Mouse (Mus musculus) midbrain, embryonic 14.5 days (tissue): ENCODE measurements at regions not wholly inside any gene's neighbourhood (a gene's known extent, or its start where the extent isn't known, plus 50 kb on each side); places are given as distances from the start of the nearest gene placed in this dataset.
A peak's percentile ranks its signal among the peaks of the same experiment; 100 is the strongest.

ENCODE experiments used
- ATAC-seq: fragments of 200-750 bp; cut with Nextera tagmentation; 2 replicates; pipeline ENCODE4 v1.8.0; 2017; ENCODE audit warnings: moderate number of reproducible peaks, moderate library complexity; ENCODE audit not compliant: low FRiP score, low TSS enrichment
- DNase-seq: peaks from one replicate; pipeline ENCODE4 v3.0.0-alpha.2; 2015
- H3K27ac ChIP-seq: fragments of 300-500 bp; sonication (generic); replicated peaks from 2 replicates; pipeline ENCODE4 v1.5.1; 2014; ENCODE audit warnings: mild to moderate bottlenecking, low read depth, low read length, moderate library complexity
- H3K27me3 ChIP-seq: fragments of 300-500 bp; sonication (generic); 2 replicates; pipeline ENCODE4 v1.6.1; 2014; ENCODE audit warnings: low read length, control low read depth, mixed read lengths; ENCODE audit not compliant: control insufficient read depth, insufficient read depth
- H3K36me3 ChIP-seq: fragments of 300-500 bp; sonication (generic); 2 replicates; pipeline ENCODE4 v1.6.1; 2014; ENCODE audit warnings: low read length, control low read depth; ENCODE audit not compliant: control insufficient read depth, insufficient read depth
- H3K4me1 ChIP-seq: fragments of 300-500 bp; sonication (generic); 2 replicates; pipeline ENCODE4 v1.6.1; 2014; ENCODE audit warnings: mild to moderate bottlenecking, antibody characterized with exemption, low read length, control low read depth; ENCODE audit not compliant: control insufficient read depth, insufficient read depth
- H3K4me2 ChIP-seq: fragments of 300-500 bp; sonication (generic); 2 replicates; pipeline ENCODE4 v1.6.1; 2014; ENCODE audit warnings: mild to moderate bottlenecking, low read length, moderate library complexity
- H3K4me3 ChIP-seq: fragments of 300-500 bp; sonication (generic); replicated peaks from 2 replicates; pipeline ENCODE4 v1.5.1; 2014; ENCODE audit warnings: low read depth, low read length
- H3K9ac ChIP-seq: fragments of 300-500 bp; sonication (generic); replicated peaks from 2 replicates; pipeline ENCODE4 v1.6.1; 2014; ENCODE audit warnings: mild to moderate bottlenecking, low read length, moderate library complexity
- H3K9me3 ChIP-seq: fragments of 300-500 bp; sonication (generic); 2 replicates; pipeline ENCODE4 v1.6.1; 2016; ENCODE audit warnings: low read length, control low read depth, mixed read lengths; ENCODE audit not compliant: control insufficient read depth
- WGBS: fragments of 180-500 bp; shearing (Covaris S2); extraction: QIAGEN DNeasy Blood & Tissue Kit; methylation state at CpG from one replicate; pipeline ENCODE4 v1.1.7; 2014; 5-methylcytosine and 5-hydroxymethylcytosine counted together

DNA sequence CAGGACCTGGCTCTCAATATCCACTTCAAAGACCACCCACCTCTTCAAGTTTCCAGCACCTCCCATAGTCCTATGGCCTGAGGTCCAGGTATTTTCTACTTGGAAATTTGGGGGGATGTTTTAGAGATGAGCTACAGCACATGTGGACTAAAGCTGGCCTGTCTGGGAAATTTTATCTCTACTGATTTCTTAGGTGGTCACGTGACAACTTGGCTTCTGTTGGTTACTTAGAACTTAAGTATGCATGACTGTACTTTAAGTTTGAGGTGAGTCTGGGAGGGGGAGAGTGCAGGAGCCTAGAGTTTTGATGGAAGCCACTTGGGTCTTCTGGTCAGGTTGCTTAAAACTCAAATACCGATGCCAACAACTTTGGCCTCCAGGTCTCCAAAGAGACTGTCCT lies 61.7 kb upstream of the Vrk1 start:
- Histone ChIP-seq H3K36me3 (no peaks in the 10 kb centered on the region), H3K27me3 (no peaks in the 10 kb centered on the region), H3K9ac (no peak overlapping the region), H3K27ac (no peak overlapping the region), H3K4me1 (no peaks in the 10 kb centered on the region), H3K4me3 (no peak overlapping the region), H3K9me3 (no peaks in the 10 kb centered on the region), H3K4me2 (no peak overlapping the region)
- ATAC-seq (no peak), DNase-seq (no peak)
- WGBS, result 88% methylated on average over 2 of the region's 2 CpGs

DNA sequence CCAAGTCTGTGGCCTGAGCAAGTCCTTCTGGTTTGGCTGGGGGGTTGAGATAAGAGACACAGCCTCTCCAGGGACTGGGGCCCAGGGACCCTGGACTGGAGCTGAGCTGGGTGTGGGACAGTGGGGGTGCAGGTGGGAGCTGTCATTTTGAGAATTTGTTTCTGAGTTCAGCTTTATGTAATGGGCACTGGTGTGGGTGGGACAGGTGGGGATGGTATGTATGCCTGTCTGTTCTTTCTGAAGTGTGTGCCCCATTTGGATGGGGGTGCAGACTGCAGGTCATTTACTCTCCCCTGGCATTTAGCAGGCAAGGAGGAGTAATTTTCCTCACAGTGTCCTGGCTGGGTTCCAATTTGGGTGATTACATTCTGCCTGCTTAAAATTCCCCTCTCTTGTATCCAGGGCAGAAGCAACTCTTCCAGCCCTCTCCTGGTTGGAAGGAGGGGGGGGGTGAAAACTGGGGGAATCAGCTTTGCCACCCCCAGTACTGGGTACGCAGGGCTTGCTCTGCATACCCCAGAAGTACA lies 54.2 kb upstream of the Vrk1 start:
- Histone ChIP-seq H3K4me2 (no peak overlapping the region), H3K4me3 (no peak overlapping the region), H3K4me1 (peaks cover 14% of the 10 kb centered on the region), H3K27me3 (no peaks in the 10 kb centered on the region), H3K9ac (no peak overlapping the region), H3K27ac (0 out of 2 replicates have a peak overlapping the region, but pooled peaks have one; percentile 28), H3K9me3 (no peaks in the 10 kb centered on the region), H3K36me3 (no peaks in the 10 kb centered on the region)
- peak; percentile 27; the same call in 1 of the 2 replicates for ATAC-seq
- 43% methylated on average over 1 of the region's 1 CpGs for WGBS
- DNase-seq, result peak; percentile 75

DNA sequence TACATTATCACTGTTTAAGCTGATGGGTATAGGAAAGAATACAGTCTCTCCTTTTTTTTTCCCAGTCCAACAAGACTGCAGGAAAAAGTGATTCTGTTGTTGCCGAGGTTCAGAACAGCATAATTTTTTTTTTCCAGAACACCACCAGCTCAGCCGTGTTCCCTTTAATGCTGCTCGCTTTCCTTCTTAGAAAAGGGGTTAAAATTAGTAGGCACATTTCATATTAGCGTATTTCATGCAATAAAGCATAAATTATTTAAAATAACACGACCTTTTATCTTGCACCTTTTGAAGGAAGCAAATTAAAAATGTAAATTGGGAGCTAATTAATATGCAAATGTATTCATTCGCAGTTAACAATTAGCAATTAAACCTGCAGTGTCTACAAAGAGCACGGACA lies 50.3 kb upstream of the Vrk1 start:
- H3K4me2 ChIP-seq, result no peak overlapping the region
- no peaks in the 10 kb centered on the region for H3K36me3 ChIP-seq
- H3K4me3 ChIP-seq, result no peak overlapping the region
- 0 out of 2 replicates have a peak, but pooled peaks cover 4% of the 10 kb centered on the region for H3K27me3 ChIP-seq
- H3K9ac ChIP-seq, result no peak overlapping the region
- peak overlapping the region; percentile 63 for H3K27ac ChIP-seq
- ATAC-seq, result no peak
- 44% methylated on average over 7 of the region's 7 CpGs for WGBS
- H3K4me1 ChIP-seq, result peaks cover 30% of the 10 kb centered on the region
- no peaks in the 10 kb centered on the region for H3K9me3 ChIP-seq
- DNase-seq, result peak; percentile 44
